Comparison of ENCODE assay signal across 27 mouse cellular contexts in genomic region chr7:126373007-126373406, GRCm38 (mm10). TPM values are rescaled to one million over a fixed set of nuclear protein-coding genes. Genes with fewer than 3 reads are reported as not detected.
DNase-seq lines count a peak whose midpoint lies in the region; TF ChIP-seq lines count a peak whose summit lies in the region.
"Had no signal": no experiment of that assay in that cellular context is flagged by ENCODE, and none has a peak within 500 bp of the region (broad histone marks: within the 10 kb centered on the region; RNA-seq: fewer than 3 reads in every experiment).

No protein-coding gene starts in this region.

- H3K79me2 ChIP-seq in MEL (ENCODE audit: control insufficient read depth, insufficient read depth, low read length, poor library complexity) (peaks cover 9% of the 10 kb centered on the region), myocyte (ENCODE audit: control insufficient read depth, insufficient read depth) (peaks cover 9% of the 10 kb centered on the region)

- TF ChIP-seq CTCF in testis, adult 2 months (IDR thresholded peaks at IDR 0.05; ENCODE audit: control insufficient read depth, insufficient read depth, insufficient replicate concordance, low read depth, low read length), result no peak
- TF ChIP-seq CTCF in E14TG2a.4 (conservative IDR thresholded peaks at IDR 0.05; ENCODE audit: low read length) (no peak), MEL (IDR thresholded peaks at IDR 0.05 in 2 of 3, conservative IDR thresholded peaks at IDR 0.05 in 1 of 3; ENCODE audit: control insufficient read depth in 1 of 3, insufficient read depth in 1 of 3, low read depth in 2 of 3, low read length in 3 of 3, poor library complexity in 1 of 3, severe bottlenecking in 1 of 3) (no peak)

- no peak overlapping the region for H3K27ac ChIP-seq in testis, adult 2 months (ENCODE audit: control insufficient read depth, insufficient read depth, low read depth, low read length)
- no peak overlapping the region for H3K27ac ChIP-seq in MEL (ENCODE audit: control insufficient read depth, low read depth, low read length)
- H3K27ac ChIP-seq: embryonic facial prominence, embryonic 13.5 days; embryonic facial prominence, embryonic 15.5 days; forebrain, embryonic 10.5 days; forebrain, embryonic 12.5 days had no signal

- no peaks in the 10 kb centered on the region for H3K9me3 ChIP-seq in E14TG2a.4 (ENCODE audit: low read length)
- no peaks in the 10 kb centered on the region for H3K9me3 ChIP-seq in MEL (replicated peaks; ENCODE audit: insufficient read depth, low read length)
- H3K9me3 ChIP-seq: embryonic facial prominence, embryonic 13.5 days; embryonic facial prominence, embryonic 15.5 days; forebrain, embryonic 10.5 days; forebrain, embryonic 12.5 days; G1E had no signal

- DNase-seq in testis, postnatal 10 days (ENCODE audit: low spot score), result no peak
- DNase-seq in MEL (ENCODE audit: low read depth, low spot score), result no peak
- no peak for DNase-seq in spleen, postnatal 36 days (ENCODE audit: low spot score in 2 of 2)
- DNase-seq in spleen, adult 12 weeks (ENCODE audit: low spot score), result no peak
- no peak for DNase-seq in frontal cortex, postnatal 36 days (ENCODE audit: low spot score in 2 of 2)
- DNase-seq: adrenal gland, adult 8-10 months; adrenal gland, postnatal 14 days; adrenal gland, postnatal 36 days; B cell, adult 2 months; cerebellum, adult 11-12 months; cerebellum, adult 2 months; cerebellum, adult 9-10 months; cerebellum, postnatal 14 days; cerebellum, postnatal 36 days; embryo, embryonic 11 days had no signal

- no peak overlapping the region for H3K4me2 ChIP-seq in myocyte (ENCODE audit: low read depth)
- H3K4me2 ChIP-seq: embryonic facial prominence, embryonic 13.5 days; embryonic facial prominence, embryonic 15.5 days; forebrain, embryonic 12.5 days had no signal

- H3K27me3 ChIP-seq in testis, adult 2 months (ENCODE audit: control insufficient read depth, insufficient read depth, low read length), result no peaks in the 10 kb centered on the region
- peaks cover 5% of the 10 kb centered on the region for H3K27me3 ChIP-seq in E14TG2a.4 (ENCODE audit: insufficient read depth, low read length)
- no peaks in the 10 kb centered on the region for H3K27me3 ChIP-seq in MEL (ENCODE audit: control insufficient read depth in 1 of 2, insufficient read depth in 2 of 2, low read length in 2 of 2)
- no peaks in the 10 kb centered on the region for H3K27me3 ChIP-seq in myocyte (ENCODE audit: control insufficient read depth, insufficient read depth, insufficient read length)
- H3K27me3 ChIP-seq: embryonic facial prominence, embryonic 13.5 days; embryonic facial prominence, embryonic 15.5 days; forebrain, embryonic 12.5 days had no signal

- H3K4me3 ChIP-seq in testis, adult 2 months (ENCODE audit: control insufficient read depth, low read depth, low read length), result peak overlapping the region; percentile 27
- H3K4me3 ChIP-seq in E14TG2a.4 (replicated peaks; ENCODE audit: low read length), result peak overlapping the region; percentile 57
- no peak overlapping the region for H3K4me3 ChIP-seq in MEL (ENCODE audit: control insufficient read depth in 1 of 2, insufficient read depth in 1 of 2, low read depth in 2 of 2, low read length in 2 of 2)
- H3K4me3 ChIP-seq in myocyte, result no peak overlapping the region
- H3K4me3 ChIP-seq: embryonic facial prominence, embryonic 13.5 days; embryonic facial prominence, embryonic 15.5 days; erythroblast, embryonic 14.5 days; forebrain, embryonic 10.5 days; forebrain, embryonic 12.5 days had no signal

- no peak for TF ChIP-seq POLR2A in testis, adult 2 months (IDR thresholded peaks at IDR 0.05; ENCODE audit: control insufficient read depth, low read depth, low read length)
- TF ChIP-seq POLR2A in MEL (IDR thresholded peaks at IDR 0.05; ENCODE audit: control insufficient read depth in 1 of 2, insufficient read depth in 1 of 2, low read depth in 1 of 2, low read length in 2 of 2, poor library complexity in 1 of 2) (no peak), myocyte (IDR thresholded peaks at IDR 0.05; ENCODE audit: insufficient read length, low read depth) (no peak)

- no peak overlapping the region for H3ac ChIP-seq in myocyte (ENCODE audit: control insufficient read depth, insufficient read length)

- H3K9ac ChIP-seq in MEL (ENCODE audit: control insufficient read depth, low read depth, low read length, poor library complexity, severe bottlenecking), result no peak overlapping the region
- H3K9ac ChIP-seq: embryonic facial prominence, embryonic 13.5 days; embryonic facial prominence, embryonic 15.5 days; forebrain, embryonic 12.5 days had no signal

- no peak for TF ChIP-seq RAD21 in MEL (IDR thresholded peaks at IDR 0.05; ENCODE audit: low read depth, low read length)

- H3K36me3 ChIP-seq in testis, adult 2 months (ENCODE audit: control insufficient read depth, insufficient read depth, low read length), result no peaks in the 10 kb centered on the region
- H3K36me3 ChIP-seq in E14TG2a.4 (ENCODE audit: insufficient read depth, low read length) (peaks cover 75% of the 10 kb centered on the region), MEL (ENCODE audit: control insufficient read depth in 1 of 2, insufficient read depth in 2 of 2, low read length in 2 of 2) (peaks cover 0 to 6% of the 10 kb centered on the region in 2 experiments; a peak in 2 of 4 replicates), myocyte (ENCODE audit: control insufficient read depth, insufficient read depth) (no peaks in the 10 kb centered on the region)

- peaks cover 12% of the 10 kb centered on the region for H3K4me1 ChIP-seq in testis, adult 2 months (ENCODE audit: control insufficient read depth, insufficient read depth, low read length)
- H3K4me1 ChIP-seq in E14TG2a.4 (replicated peaks; ENCODE audit: low read depth, low read length) (peaks cover 93% of the 10 kb centered on the region), MEL (ENCODE audit: control insufficient read depth in 1 of 2, insufficient read depth in 2 of 2, low read length in 2 of 2) (peaks cover 0 to 6% of the 10 kb centered on the region in 2 experiments; a peak in 1 of 4 replicates)

- TF ChIP-seq EP300 in MEL (IDR thresholded peaks at IDR 0.05; ENCODE audit: low read depth in 1 of 2, low read length in 2 of 2), result no peak

TF ChIP-seq in MEL, 35 proteins besides CTCF, POLR2A, EP300 and RAD21:
- TF ChIP-seq ZKSCAN1 (IDR thresholded peaks at IDR 0.05; ENCODE audit: low read depth, low read length) (no peak), MAX (IDR thresholded peaks at IDR 0.05; ENCODE audit: low read length) (peak; percentile 37; the same call in 1 of the 2 replicates), SIN3A (IDR thresholded peaks at IDR 0.05; ENCODE audit: low read length) (no peak), USF1 (IDR thresholded peaks at IDR 0.05; ENCODE audit: low read depth, low read length) (peak; percentile 85), MAZ (IDR thresholded peaks at IDR 0.05; ENCODE audit: low read depth, low read length) (no peak), USF2 (IDR thresholded peaks at IDR 0.05; ENCODE audit: borderline replicate concordance in 1 of 2, insufficient read depth in 1 of 2, low read depth in 1 of 2, low read length in 2 of 2) (peak; percentile 41 to 75; a peak in 3 of 4 replicates), TBP (IDR thresholded peaks at IDR 0.05; ENCODE audit: low read depth, low read length) (no peak), TAL1 (IDR thresholded peaks at IDR 0.05; ENCODE audit: low read length) (no peak), CHD1 (IDR thresholded peaks at IDR 0.05; ENCODE audit: low read depth, low read length) (no peak)

TF ChIP-seq in myocyte, 11 proteins besides CTCF, POLR2A, EP300 and RAD21:
- TF ChIP-seq USF1 (IDR thresholded peaks at IDR 0.05; ENCODE audit: low read depth), result peak; percentile 33
- TF ChIP-seq REST (IDR thresholded peaks at IDR 0.05; ENCODE audit: insufficient read depth, insufficient read length), result no peak

RNA-seq across cellular contexts. Expression of gene Lat, which starts 3.6 kb away (rescaled TPM):
- polyA plus RNA-seq in testis, adult 2 months (2012; rRNA removed), result 0.53 and 0.57 TPM in 2 replicates
- 0.62 and 0.75 TPM in 2 replicates for total RNA-seq in MEL (2012; rRNA removed)
- 1 to 10 TPM in 1 of 2 experiments, not detected in 1; 1.2 TPM for polyA plus RNA-seq in MEL (2012; ENCODE audit: insufficient read depth in 1 of 2, insufficient read length in 2 of 2, low read depth in 1 of 2, low replicate concordance in 2 of 2, missing spikeins in 1 of 2)
- 0.17 TPM for polyA plus RNA-seq in myocyte (2012; fragmentation: generic; extraction: Trizol)

RNA-seq across cellular contexts. Expression of gene Spns1, which starts 4.2 kb away (rescaled TPM):
- 30.9 and 44.2 TPM in 2 replicates for polyA plus RNA-seq in testis, adult 2 months (2012; rRNA removed)
- total RNA-seq in MEL (2012; rRNA removed), result 28.9 and 33.3 TPM in 2 replicates
- polyA plus RNA-seq in MEL (2012; ENCODE audit: insufficient read depth in 1 of 2, insufficient read length in 2 of 2, low read depth in 1 of 2, low replicate concordance in 2 of 2, missing spikeins in 1 of 2), result 10 to 100 TPM in 1 of 2 experiments, not detected in 1; 81.6 TPM
- polyA plus RNA-seq in myocyte (2012; fragmentation: generic; extraction: Trizol), result 76.5 TPM

RNA-seq across cellular contexts. Expression of gene Nfatc2ip, which starts 23.5 kb away (rescaled TPM):
- 39.4 and 41.3 TPM in 2 replicates for polyA plus RNA-seq in testis, adult 2 months (2012; rRNA removed)
- 6.3 and 7.9 TPM in 2 replicates for total RNA-seq in MEL (2012; rRNA removed)
- polyA plus RNA-seq in MEL (2012; ENCODE audit: insufficient read depth in 1 of 2, insufficient read length in 2 of 2, low read depth in 1 of 2, low replicate concordance in 2 of 2, missing spikeins in 1 of 2) (10 to 100 TPM in 1 of 2 experiments, not detected in 1; 13.0 TPM), myocyte (2012; fragmentation: generic; extraction: Trizol) (3.5 TPM)

RNA-seq across cellular contexts. Expression of gene Cd19, which starts 41.7 kb away (rescaled TPM):
- 1.8 TPM in 2 replicates for polyA plus RNA-seq in testis, adult 2 months (2012; rRNA removed)
- total RNA-seq in MEL (2012; rRNA removed), result not detected in 2 replicates
- polyA plus RNA-seq in MEL (2012; ENCODE audit: insufficient read depth in 1 of 2, insufficient read length in 2 of 2, low read depth in 1 of 2, low replicate concordance in 2 of 2, missing spikeins in 1 of 2), result not detected
- 0.01 TPM for polyA plus RNA-seq in myocyte (2012; fragmentation: generic; extraction: Trizol)
- total RNA-seq: G1E had no signal
- polyA plus RNA-seq: embryonic facial prominence, embryonic 11.5 days; embryonic facial prominence, embryonic 13.5 days; erythroblast, embryonic 14.5 days; forebrain, embryonic 12.5 days; forebrain, embryonic 14.5 days; forebrain, embryonic 16.5 days; G1E had no signal

RNA-seq across cellular contexts. Expression of gene Rabep2, which starts 55.6 kb away (rescaled TPM):
- polyA plus RNA-seq in testis, adult 2 months (2012; rRNA removed), result 17.6 and 17.7 TPM in 2 replicates
- total RNA-seq in MEL (2012; rRNA removed), result 12.9 and 15.2 TPM in 2 replicates
- 10 to 100 TPM in 1 of 2 experiments, not detected in 1; 16.2 TPM for polyA plus RNA-seq in MEL (2012; ENCODE audit: insufficient read depth in 1 of 2, insufficient read length in 2 of 2, low read depth in 1 of 2, low replicate concordance in 2 of 2, missing spikeins in 1 of 2)
- polyA plus RNA-seq in myocyte (2012; fragmentation: generic; extraction: Trizol), result 36.7 TPM

Comparison
In these comparisons a context has a peak if more than half of its experiments do, and no peak if none do; other contexts are left out.
1. H3K4me3 ChIP-seq: peak in testis, adult 2 months (single experiment) and E14TG2a.4 (single experiment); none in MEL (0 of 2) and myocyte (single experiment).